8 mouse cellular contexts compared by ENCODE assay signal in genomic region chr9:41207130-41208104, GRCm38 (mm10). TPM values are rescaled to one million over a fixed set of nuclear protein-coding genes. Genes with fewer than 3 reads are reported as not detected.
A peak's percentile ranks its signal among the peaks of the same experiment; 100 is the strongest.
DNase-seq lines count a peak whose midpoint lies in the region; ATAC-seq and TF ChIP-seq lines count a peak whose summit lies in the region.

No protein-coding gene starts in this region.

- peak overlapping the region; percentile 53 for H3K9ac ChIP-seq in hindbrain, embryonic 13.5 days

- CTCF ChIA-PET in Patski (lab: Charles Lee) = interaction anchor here (0.6 to 3.4 kb wide), 28 partner anchors 10 to 1144 kb away, joined by 3 to 29 read pairs (median 3); no protein-coding TSS in a partner anchor

- in situ Hi-C loops in Patski (cut with MboI; ENCODE audit: low pct_unique_long_range_greater_than_20kb) = no loop called here

- H3K4me1 ChIP-seq in hindbrain, embryonic 13.5 days (replicated peaks) = peaks cover 12% of the 10 kb centered on the region

- DNase-seq in Patski (ENCODE audit: low read depth, low spot score) = peak; percentile 84
- peak; percentile 97 to 98 for DNase-seq in cerebellum, postnatal 14 days
- peak; percentile 90 to 91 for DNase-seq in frontal cortex, postnatal 14 days (ENCODE audit: low spot score in 2 of 2)
- peak; percentile 80 to 94 for DNase-seq in layer of hippocampus, postnatal 25 days (ENCODE audit: extremely low spot score in 1 of 2, low spot score in 1 of 2)
- peak; percentile 95 for DNase-seq in lung, postnatal 25 days (ENCODE audit: low spot score)
- peak; percentile 98 for DNase-seq in retina, embryonic 14.5 days (ENCODE audit: low spot score)
- DNase-seq in thymus, postnatal 4 days = peak; percentile 98

- peak; percentile 73 for ATAC-seq in Patski
- peak; percentile 92 for ATAC-seq in hindbrain, embryonic 13.5 days (ENCODE audit: low FRiP score)

- no peaks in the 10 kb centered on the region for H3K36me3 ChIP-seq in hindbrain, embryonic 13.5 days

- peak overlapping the region; percentile 47 for H3K4me2 ChIP-seq in hindbrain, embryonic 13.5 days

- WGBS in hindbrain, embryonic 13.5 days = 10% methylated on average over 28 of the region's 28 CpGs

- no peaks in the 10 kb centered on the region for H3K27me3 ChIP-seq in Patski
- H3K27me3 ChIP-seq in hindbrain, embryonic 13.5 days = no peaks in the 10 kb centered on the region

- peak overlapping the region; percentile 90 for H3K27ac ChIP-seq in hindbrain, embryonic 13.5 days

- TF ChIP-seq CTCF in Patski (IDR thresholded peaks at IDR 0.05) = peak; percentile 84

- H3K9me3 ChIP-seq in hindbrain, embryonic 13.5 days = no peaks in the 10 kb centered on the region

- peak overlapping the region; percentile 29 for H3K4me3 ChIP-seq in hindbrain, embryonic 13.5 days

- POLR2A ChIA-PET in Patski (lab: Charles Lee) = interaction anchor here (0.6 kb wide), 2 partner anchors 218 to 369 kb away, joined by 4 to 5 read pairs; no protein-coding TSS in a partner anchor

RNA-seq across cellular contexts. Expression of gene Ubash3b, which starts 45.9 kb away (rescaled TPM):
- 8.9 TPM for polyA plus RNA-seq in Patski (2021)
- 17.3 and 18.2 TPM in 2 replicates for polyA plus RNA-seq in hindbrain, embryonic 13.5 days (2015; fragmentation: Nextera tagmentation; extraction: Ambion mirVana)
- total RNA-seq in layer of hippocampus, postnatal 25 days (2021) = 10 to 100 TPM; 25.3 to 27.6 TPM

Comparison
In these comparisons a context has a peak if more than half of its experiments do, and no peak if none do; other contexts are left out.
1. Peak in every context shown above with its lines: DNase-seq, ATAC-seq, H3K4me3 ChIP-seq and H3K27ac ChIP-seq.